Mouse (Mus musculus): ENCODE results near the gene Slc4a5. TPM values are rescaled to one million over a fixed set of nuclear protein-coding genes. Genes with fewer than 3 reads are reported as not detected.
A peak's percentile ranks its signal among the peaks of the same experiment; 100 is the strongest.

Gene Slc4a5
- 1 to 10 TPM in 1 of 2 experiments, under 1 TPM in 1; 0.75 to 1.1 TPM for polyA plus RNA-seq (2017; shearing (Covaris generic))

GRCm38 (mm10) chr6:83219814-83220213, at the start of gene Slc4a5:
Slc4a5 (plus strand) TSS chr6:83219828.
- ATAC-seq = no peak

- ATAC-seq = no peak
Measured at GRCm38 (mm10) chr6:83169872-83170271, 49.8 kb upstream of the Slc4a5 start.

- no peak for ATAC-seq
Measured at GRCm38 (mm10) chr6:83171063-83171462, 48.6 kb upstream of the Slc4a5 start.

GRCm38 (mm10) chr6:83172240-83172920, 47.2 kb upstream of the Slc4a5 start:
- no peak for ATAC-seq

GRCm38 (mm10) chr6:83175996-83176395, 43.6 kb upstream of the Slc4a5 start:
- no peak for ATAC-seq

GRCm38 (mm10) chr6:83179390-83180117, 40.1 kb upstream of the Slc4a5 start:
- ATAC-seq = no peak

GRCm38 (mm10) chr6:83180605-83181004, 39.0 kb upstream of the Slc4a5 start:
- no peak for ATAC-seq

- no peak for ATAC-seq
Measured at GRCm38 (mm10) chr6:83184858-83185435, 34.7 kb upstream of the Slc4a5 start.

GRCm38 (mm10) chr6:83185895-83186861, 33.5 kb upstream of the Slc4a5 start:
- ATAC-seq = peak; percentile 70

GRCm38 (mm10) chr6:83186946-83187345, 32.7 kb upstream of the Slc4a5 start:
- ATAC-seq = no peak

GRCm38 (mm10) chr6:83193571-83193970, 26.1 kb upstream of the Slc4a5 start:
- no peak for ATAC-seq

- ATAC-seq = no peak
Measured at GRCm38 (mm10) chr6:83197345-83198004, 22.2 kb upstream of the Slc4a5 start.

- ATAC-seq = no peak
Measured at GRCm38 (mm10) chr6:83203320-83203719, 16.3 kb upstream of the Slc4a5 start.

GRCm38 (mm10) chr6:83205851-83206250, 13.8 kb upstream of the Slc4a5 start:
- no peak for ATAC-seq

- ATAC-seq = no peak
Measured at GRCm38 (mm10) chr6:83206321-83206720, 13.3 kb upstream of the Slc4a5 start.

GRCm38 (mm10) chr6:83207361-83208049, 12.1 kb upstream of the Slc4a5 start:
- no peak for ATAC-seq

GRCm38 (mm10) chr6:83208050-83208400, 11.6 kb upstream of the Slc4a5 start:
- no peak for ATAC-seq

- no peak for ATAC-seq
Measured at GRCm38 (mm10) chr6:83210495-83210894, 9.1 kb upstream of the Slc4a5 start.

- ATAC-seq = no peak
Measured at GRCm38 (mm10) chr6:83211526-83211925, 8.1 kb upstream of the Slc4a5 start.

- no peak for ATAC-seq
Measured at GRCm38 (mm10) chr6:83215002-83215666, 4.5 kb upstream of the Slc4a5 start.

- no peak for ATAC-seq
Measured at GRCm38 (mm10) chr6:83231486-83231885, 11.9 kb downstream of the Slc4a5 start.
